Mouse (Mus musculus) spleen, adult 10 weeks (tissue): Measurements from ENCODE around the gene Olfr979. TPM values are rescaled to one million over a fixed set of nuclear protein-coding genes. Genes with fewer than 3 reads are reported as not detected.

Experiments used
- polyA plus RNA-seq: library from polyadenylated mRNA; stranded (reverse); fragments of 350-450 nt; fragmentation: Illumina TruSeq; extraction: RNeasy Lipid Tissue Mini Kit (QIAGEN cat#74804); gene quantifications from one replicate; pipeline ENCODE4 v1.2.3, GENCODE M21; 2015; ENCODE audit warnings: low replicate concordance; ENCODE audit not compliant: insufficient read depth

The Olfr979 gene
- not detected for polyA plus RNA-seq

DNA sequence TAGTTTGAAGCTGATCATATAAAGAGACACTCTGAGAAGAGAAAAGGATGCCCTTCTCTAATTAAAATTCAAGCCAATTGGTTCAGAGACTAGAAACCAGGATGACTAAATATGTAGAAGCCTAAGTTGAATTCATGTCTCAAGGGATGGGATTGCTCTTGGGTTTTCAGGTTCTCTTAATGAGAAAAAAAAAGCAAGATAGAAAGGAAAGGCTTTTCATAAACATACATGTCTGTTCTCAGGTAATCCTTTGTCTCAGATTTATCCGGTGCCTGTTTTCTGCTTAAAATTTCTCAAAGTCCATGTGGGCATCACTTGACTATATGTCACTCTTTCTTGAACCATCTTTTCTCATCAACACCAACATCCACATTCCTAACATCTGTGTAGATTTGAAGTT is at the start of gene Olfr979:
Olfr979 (minus strand) TSS at position 101 of the 400 bp plus-strand sequence.

DNA sequence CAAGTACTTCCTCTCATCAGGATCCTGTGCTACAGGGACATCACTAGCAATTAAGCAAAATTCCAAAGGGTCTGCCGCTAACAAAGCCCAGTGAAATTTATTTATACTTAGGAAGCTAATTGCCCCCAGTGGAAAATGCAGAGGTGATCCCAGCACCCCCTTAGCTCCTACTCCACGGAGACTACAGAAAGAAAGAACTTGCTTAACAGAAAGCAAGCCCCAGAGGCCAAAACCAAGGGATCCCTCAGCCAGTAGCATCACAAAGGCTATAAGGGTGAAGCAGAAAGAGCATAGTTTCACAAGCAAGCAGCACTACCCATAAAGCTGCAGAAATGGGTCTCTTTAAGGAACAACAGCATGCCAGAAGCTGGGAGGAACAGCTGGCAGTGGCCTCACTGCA is 17.9 kb upstream of the Olfr979 start, which contains the start of gene Olfr981:
Olfr981 (plus strand) TSS at position 301 of the 400 bp plus-strand sequence.

DNA sequence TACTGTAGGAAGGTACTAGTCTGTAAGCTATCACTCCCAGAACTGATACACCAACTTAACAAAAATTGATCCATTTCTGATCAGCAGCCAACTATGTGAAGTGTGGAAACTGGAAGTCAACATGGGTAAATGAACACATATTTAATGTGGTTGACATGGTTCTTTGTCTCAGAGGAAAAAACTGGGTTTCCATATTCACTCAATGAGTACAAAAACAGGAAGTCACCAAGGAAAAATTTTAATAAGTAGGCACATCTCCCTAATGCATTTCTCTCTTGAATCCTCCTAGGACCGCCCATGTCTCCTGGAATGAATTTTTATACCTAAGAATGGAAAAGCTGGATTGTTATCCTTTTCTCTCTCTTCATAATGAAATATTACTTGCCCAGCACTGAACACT is 6.2 kb upstream of the Olfr979 start, which contains the start of gene Olfr980:
Olfr980 (minus strand) TSS at position 101 of the 400 bp plus-strand sequence.

DNA sequence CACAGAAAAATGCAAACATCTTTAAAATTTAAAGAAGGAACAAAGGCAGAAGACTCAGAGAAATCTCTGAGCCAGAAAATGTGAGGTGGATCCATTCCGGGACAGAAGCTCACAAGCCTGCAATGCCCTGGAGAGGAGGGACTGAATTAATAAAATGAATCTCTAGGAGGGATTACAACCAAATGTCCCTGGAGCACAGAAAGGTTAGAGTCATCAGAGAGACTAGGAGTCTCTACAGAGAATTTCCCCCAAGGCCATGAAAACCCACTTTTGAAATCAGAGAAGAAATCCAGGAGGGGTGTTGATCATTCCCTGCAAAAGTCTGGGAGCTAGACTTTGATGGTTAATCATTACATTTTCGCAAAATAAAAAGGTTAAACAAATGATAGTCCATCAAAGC is 11.5 kb downstream of the Olfr979 start, which contains the start of gene Olfr978:
Olfr978 (plus strand) TSS at position 301 of the 400 bp plus-strand sequence.

DNA sequence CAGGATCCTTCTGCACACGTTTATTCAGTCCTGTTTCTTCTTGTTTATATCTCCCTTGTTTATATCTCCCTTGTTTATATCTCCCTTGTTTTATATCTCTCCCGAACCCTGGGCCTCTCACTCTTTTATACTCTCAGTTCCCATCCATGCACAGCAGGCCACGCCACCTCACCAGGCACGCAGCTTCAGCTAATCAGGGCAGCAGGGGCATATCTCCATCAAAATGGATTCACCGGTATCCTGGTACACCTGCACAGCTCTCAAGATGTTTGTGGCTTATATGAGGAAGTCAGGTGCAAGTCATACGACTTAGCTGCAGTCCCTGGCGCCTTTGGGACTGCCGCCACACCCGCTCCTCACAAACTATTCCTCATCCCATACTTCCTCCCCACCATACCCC is 42.2 kb downstream of the Olfr979 start, which contains the start of gene Olfr976:
Olfr976 (minus strand) TSS at position 101 of the 400 bp plus-strand sequence.

DNA sequence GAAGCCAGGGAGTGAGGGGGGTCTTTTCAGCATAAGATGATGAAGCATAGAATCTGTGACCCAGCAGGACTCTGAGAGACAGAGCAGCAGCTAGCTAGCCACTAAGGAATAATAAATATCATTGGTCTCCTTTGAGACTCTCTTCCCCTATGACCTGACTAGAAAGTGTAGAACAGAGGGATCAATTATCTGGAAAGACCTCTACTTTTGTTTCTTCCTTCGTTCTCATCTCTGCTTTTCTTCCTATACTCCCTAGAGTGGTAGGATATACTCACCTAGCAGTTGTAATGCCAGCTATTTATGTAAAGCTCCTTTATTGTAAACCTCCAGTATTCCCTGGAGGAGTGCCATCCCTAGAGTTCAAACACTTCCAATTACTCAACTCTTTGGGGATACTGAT is 51.3 kb downstream of the Olfr979 start, which contains the start of gene Olfr975:
Olfr975 (minus strand) TSS at position 101 of the 400 bp plus-strand sequence.

Other genes with a start within 250 kb of the Olfr979 start
- gene Olfr968, start 220.2 kb downstream of the Olfr979 start, polyA plus RNA-seq: not detected
- gene Olfr969, start 212.5 kb downstream of the Olfr979 start, polyA plus RNA-seq: not detected
- gene Olfr970, start 194.6 kb downstream of the Olfr979 start, polyA plus RNA-seq: not detected
- not detected for gene Olfr971, start 166.6 kb downstream of the Olfr979 start, polyA plus RNA-seq
- gene Olfr972, start 137.0 kb downstream of the Olfr979 start, polyA plus RNA-seq: not detected
- gene Olfr229, start 96.1 kb downstream of the Olfr979 start, polyA plus RNA-seq: not detected
- not detected for gene Olfr974, start 66.0 kb downstream of the Olfr979 start, polyA plus RNA-seq
- gene Olfr975, start 51.4 kb downstream of the Olfr979 start, polyA plus RNA-seq: not detected
- not detected for gene Olfr976, start 42.3 kb downstream of the Olfr979 start, polyA plus RNA-seq
- gene Olfr978, start 11.4 kb downstream of the Olfr979 start, polyA plus RNA-seq: not detected
- not detected for gene Olfr980, start 6.1 kb upstream of the Olfr979 start, polyA plus RNA-seq
- gene Olfr981, start 18.0 kb upstream of the Olfr979 start, polyA plus RNA-seq: not detected
- not detected for gene Olfr982, start 70.4 kb upstream of the Olfr979 start, polyA plus RNA-seq
- gene Olfr983, start 90.1 kb upstream of the Olfr979 start, polyA plus RNA-seq: not detected
- gene Olfr984, start 110.7 kb upstream of the Olfr979 start, polyA plus RNA-seq: not detected
- not detected for gene Olfr985, start 126.7 kb upstream of the Olfr979 start, polyA plus RNA-seq
- not detected for gene Tmem225, start 144.7 kb upstream of the Olfr979 start, polyA plus RNA-seq
- gene Olfr986, start 177.5 kb upstream of the Olfr979 start, polyA plus RNA-seq: not detected
- 4.3 TPM for gene Zfp202, start 188.9 kb upstream of the Olfr979 start, polyA plus RNA-seq